Mouse (Mus musculus): ENCODE results near the gene Tm6sf1.

DNA sequence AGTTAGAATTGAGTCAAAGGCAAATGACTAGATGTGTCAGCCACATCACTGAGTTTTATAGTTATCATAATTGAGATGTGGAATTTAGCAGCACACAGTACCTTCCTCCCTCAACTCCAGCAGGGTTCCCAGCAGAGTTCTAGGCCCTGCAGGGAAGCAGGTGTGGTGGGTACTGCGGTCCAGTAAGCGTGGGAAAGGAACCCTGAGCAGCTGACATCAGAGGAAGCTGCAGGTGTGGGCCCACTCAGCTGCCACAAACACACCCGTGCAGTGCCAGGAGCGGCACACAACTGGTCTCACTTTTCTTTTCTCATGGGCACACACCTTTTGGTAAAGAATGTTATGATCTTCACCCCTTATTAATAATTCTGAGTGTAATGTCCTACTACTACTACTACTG lies 22.0 kb downstream of the Tm6sf1 start:
- TF ChIP-seq POLR2A (IDR thresholded peaks at IDR 0.05; ENCODE audit: extremely low read depth, insufficient read depth, low read length) (no peak), CTCF (IDR thresholded peaks at IDR 0.05; ENCODE audit: extremely low read depth, insufficient read depth, low read length) (no peak)

Measured in cortical plate, adult 2 months (tissue).